Mouse (Mus musculus): ENCODE measurements around the gene Mrpl53. TPM values are rescaled to one million over a fixed set of nuclear protein-coding genes. Genes with fewer than 3 reads are reported as not detected.

The Mrpl53 gene
- polyA plus RNA-seq, 1 experiment = 145 TPM

- no peak for TF ChIP-seq CEBPB (IDR thresholded peaks at IDR 0.05; ENCODE audit: low read depth)
- Histone ChIP-seq H3K79me2 (ENCODE audit: control insufficient read depth, insufficient read depth) (no peaks in the 10 kb centered on the region), H3K79me3 (ENCODE audit: low read depth) (no peaks in the 10 kb centered on the region), H3K27me3 (ENCODE audit: control insufficient read depth, insufficient read depth, insufficient read length) (peaks cover 68% of the 10 kb centered on the region), H3K36me3 (ENCODE audit: control insufficient read depth, insufficient read depth) (no peaks in the 10 kb centered on the region), H3K4me3 (ENCODE audit: insufficient read depth, poor library complexity, severe bottlenecking) (no peak overlapping the region), H3ac (ENCODE audit: control insufficient read depth, insufficient read length, low read depth) (no peak overlapping the region)
Observed at GRCm38 (mm10) chr6:83069488-83070246, 39.2 kb upstream of the Mrpl53 start.

GRCm38 (mm10) chr6:83070247-83070310, 38.8 kb upstream of the Mrpl53 start, which contains the start of gene Tlx2:
Gene Tlx2, minus strand, starts transcription at chr6:83070293.
- H3K79me2 ChIP-seq (ENCODE audit: control insufficient read depth, insufficient read depth) = no peaks in the 10 kb centered on the region
- no peak within 1 kb of the TSS for H3K4me3 ChIP-seq (ENCODE audit: insufficient read depth, poor library complexity, severe bottlenecking)
- no peak within 1 kb of the TSS for H3ac ChIP-seq (ENCODE audit: control insufficient read depth, insufficient read length, low read depth)
- H3K79me3 ChIP-seq (ENCODE audit: low read depth) = no peaks in the 10 kb centered on the region
- H3K27me3 ChIP-seq (ENCODE audit: control insufficient read depth, insufficient read depth, insufficient read length) = peaks cover 65% of the 10 kb centered on the region
- no peak for TF ChIP-seq MYOG (IDR thresholded peaks at IDR 0.05; ENCODE audit: control insufficient read depth, extremely low read depth, insufficient read length)
- no peak for TF ChIP-seq MAX (IDR thresholded peaks at IDR 0.05)
- TF ChIP-seq CEBPB (IDR thresholded peaks at IDR 0.05; ENCODE audit: low read depth) = no peak
- no peak for TF ChIP-seq USF1 (IDR thresholded peaks at IDR 0.05; ENCODE audit: low read depth)
- TF ChIP-seq MYOD1 (IDR thresholded peaks at IDR 0.05; ENCODE audit: control insufficient read depth, insufficient read length, low read depth) = no peak
- no peak for TF ChIP-seq CTCF (IDR thresholded peaks at IDR 0.05; ENCODE audit: control insufficient read depth, insufficient read depth, insufficient read length)
- TF ChIP-seq FOSL1 (IDR thresholded peaks at IDR 0.05; ENCODE audit: insufficient read depth, low read length, poor library complexity, severe bottlenecking) = no peak
- H3K36me3 ChIP-seq (ENCODE audit: control insufficient read depth, insufficient read depth) = no peaks in the 10 kb centered on the region

DNA sequence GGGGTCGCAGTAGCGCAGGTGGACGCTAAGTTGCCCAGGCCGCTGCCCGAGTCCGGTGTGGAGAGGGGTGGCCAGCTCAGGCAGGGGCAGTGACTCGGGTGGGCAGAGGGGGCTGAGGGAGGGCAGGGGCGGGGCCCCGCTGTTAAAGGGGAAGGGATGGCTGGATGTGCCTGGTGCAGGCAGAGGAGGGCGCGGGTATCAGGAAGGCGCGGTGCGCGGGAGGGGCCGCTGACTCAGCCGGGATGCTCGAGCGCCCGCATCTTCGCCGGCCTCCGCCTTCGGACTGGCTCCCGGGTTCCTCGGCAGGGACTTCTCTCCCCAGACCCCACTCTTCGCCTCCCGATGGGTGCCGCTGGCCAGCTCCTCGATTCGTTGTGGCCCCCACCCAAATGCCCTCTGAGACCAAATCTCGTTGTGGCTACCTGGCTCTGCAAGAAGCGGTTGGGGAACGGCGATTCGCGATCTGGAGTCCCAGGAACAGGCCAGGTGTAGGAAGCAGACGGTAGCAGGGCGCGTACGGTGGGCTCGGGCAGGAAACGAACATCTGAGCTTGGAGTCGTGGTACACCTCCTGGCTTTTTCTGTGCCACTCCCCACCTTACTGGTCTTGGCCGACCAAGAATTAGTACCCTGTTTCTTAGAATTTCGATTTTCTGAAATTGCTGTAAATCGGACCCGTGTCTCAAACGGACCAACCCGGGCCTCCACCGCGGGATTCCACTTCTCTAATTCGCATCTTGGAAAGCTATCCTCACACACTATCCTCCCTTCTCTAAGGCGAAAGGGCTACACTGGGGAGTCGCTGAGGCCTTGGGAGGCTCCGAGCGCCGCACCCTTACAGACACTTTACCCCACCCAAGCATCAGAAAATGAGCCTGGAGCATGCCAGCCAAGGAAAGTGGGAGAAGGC, 38.3 kb upstream of the Mrpl53 start:
- Histone ChIP-seq H3K27me3 (ENCODE audit: control insufficient read depth, insufficient read depth, insufficient read length) (peaks cover 65% of the 10 kb centered on the region), H3K79me3 (ENCODE audit: low read depth) (no peaks in the 10 kb centered on the region), H3K36me3 (ENCODE audit: control insufficient read depth, insufficient read depth) (no peaks in the 10 kb centered on the region), H3ac (ENCODE audit: control insufficient read depth, insufficient read length, low read depth) (no peak overlapping the region), H3K79me2 (ENCODE audit: control insufficient read depth, insufficient read depth) (no peaks in the 10 kb centered on the region), H3K4me3 (ENCODE audit: insufficient read depth, poor library complexity, severe bottlenecking) (no peak overlapping the region)
- TF ChIP-seq MAX (IDR thresholded peaks at IDR 0.05) = no peak
- no peak for TF ChIP-seq CEBPB (IDR thresholded peaks at IDR 0.05; ENCODE audit: low read depth)
- TF ChIP-seq FOSL1 (IDR thresholded peaks at IDR 0.05; ENCODE audit: insufficient read depth, low read length, poor library complexity, severe bottlenecking) = no peak

DNA sequence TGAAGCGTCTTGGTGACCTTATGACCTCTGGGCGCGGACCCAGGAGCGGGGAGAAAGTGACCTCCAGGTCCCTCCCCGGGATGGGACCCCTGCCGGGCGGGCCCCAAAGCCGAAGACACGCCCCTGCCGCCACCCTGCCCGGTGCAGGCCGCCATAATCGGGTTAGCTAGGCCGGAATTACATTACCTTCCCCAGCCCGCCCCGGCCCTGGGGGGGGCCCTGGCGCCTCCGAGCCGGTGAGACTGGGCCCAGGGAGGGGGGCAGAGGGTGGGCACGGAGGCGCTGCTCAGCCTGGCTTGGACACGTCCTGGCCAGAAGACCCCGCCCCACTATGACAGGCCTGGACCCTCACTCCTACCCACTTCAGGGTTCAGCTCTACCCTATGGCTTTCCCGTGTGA, 37.6 kb upstream of the Mrpl53 start:
- Histone ChIP-seq H3K79me3 (ENCODE audit: low read depth) (no peaks in the 10 kb centered on the region), H3K36me3 (ENCODE audit: control insufficient read depth, insufficient read depth) (no peaks in the 10 kb centered on the region), H3K4me3 (ENCODE audit: insufficient read depth, poor library complexity, severe bottlenecking) (no peak overlapping the region), H3ac (ENCODE audit: control insufficient read depth, insufficient read length, low read depth) (no peak overlapping the region), H3K27me3 (ENCODE audit: control insufficient read depth, insufficient read depth, insufficient read length) (peaks cover 62% of the 10 kb centered on the region), H3K79me2 (ENCODE audit: control insufficient read depth, insufficient read depth) (no peaks in the 10 kb centered on the region)
- TF ChIP-seq CEBPB (IDR thresholded peaks at IDR 0.05; ENCODE audit: low read depth) (no peak), CTCF (IDR thresholded peaks at IDR 0.05; ENCODE audit: control insufficient read depth, insufficient read depth, insufficient read length) (no peak), MYOD1 (IDR thresholded peaks at IDR 0.05; ENCODE audit: control insufficient read depth, insufficient read length, low read depth) (no peak), USF1 (IDR thresholded peaks at IDR 0.05; ENCODE audit: low read depth) (no peak), MAX (IDR thresholded peaks at IDR 0.05) (no peak), FOSL1 (IDR thresholded peaks at IDR 0.05; ENCODE audit: insufficient read depth, low read length, poor library complexity, severe bottlenecking) (no peak), MYOG (IDR thresholded peaks at IDR 0.05; ENCODE audit: control insufficient read depth, extremely low read depth, insufficient read length) (no peak)

GRCm38 (mm10) chr6:83074979-83075378, 33.9 kb upstream of the Mrpl53 start:
- peaks cover 6% of the 10 kb centered on the region for H3K79me3 ChIP-seq (ENCODE audit: low read depth)
- H3K27me3 ChIP-seq (ENCODE audit: control insufficient read depth, insufficient read depth, insufficient read length) = peaks cover 30% of the 10 kb centered on the region
- no peak overlapping the region for H3ac ChIP-seq (ENCODE audit: control insufficient read depth, insufficient read length, low read depth)
- peaks cover 8% of the 10 kb centered on the region for H3K36me3 ChIP-seq (ENCODE audit: control insufficient read depth, insufficient read depth)
- H3K79me2 ChIP-seq (ENCODE audit: control insufficient read depth, insufficient read depth) = peaks cover 14% of the 10 kb centered on the region
- TF ChIP-seq CTCF (IDR thresholded peaks at IDR 0.05; ENCODE audit: control insufficient read depth, insufficient read depth, insufficient read length) (no peak), USF1 (IDR thresholded peaks at IDR 0.05; ENCODE audit: low read depth) (no peak), MYOG (IDR thresholded peaks at IDR 0.05; ENCODE audit: control insufficient read depth, extremely low read depth, insufficient read length) (no peak), CEBPB (IDR thresholded peaks at IDR 0.05; ENCODE audit: low read depth) (no peak), FOSL1 (IDR thresholded peaks at IDR 0.05; ENCODE audit: insufficient read depth, low read length, poor library complexity, severe bottlenecking) (no peak), MAX (IDR thresholded peaks at IDR 0.05) (no peak), MYOD1 (IDR thresholded peaks at IDR 0.05; ENCODE audit: control insufficient read depth, insufficient read length, low read depth) (no peak)
- H3K4me3 ChIP-seq (ENCODE audit: insufficient read depth, poor library complexity, severe bottlenecking) = no peak overlapping the region

Measured in C2C12 (cell line).